Mouse (Mus musculus): ENCODE measurements around the gene Tgfa.

The Tgfa gene

DNA sequence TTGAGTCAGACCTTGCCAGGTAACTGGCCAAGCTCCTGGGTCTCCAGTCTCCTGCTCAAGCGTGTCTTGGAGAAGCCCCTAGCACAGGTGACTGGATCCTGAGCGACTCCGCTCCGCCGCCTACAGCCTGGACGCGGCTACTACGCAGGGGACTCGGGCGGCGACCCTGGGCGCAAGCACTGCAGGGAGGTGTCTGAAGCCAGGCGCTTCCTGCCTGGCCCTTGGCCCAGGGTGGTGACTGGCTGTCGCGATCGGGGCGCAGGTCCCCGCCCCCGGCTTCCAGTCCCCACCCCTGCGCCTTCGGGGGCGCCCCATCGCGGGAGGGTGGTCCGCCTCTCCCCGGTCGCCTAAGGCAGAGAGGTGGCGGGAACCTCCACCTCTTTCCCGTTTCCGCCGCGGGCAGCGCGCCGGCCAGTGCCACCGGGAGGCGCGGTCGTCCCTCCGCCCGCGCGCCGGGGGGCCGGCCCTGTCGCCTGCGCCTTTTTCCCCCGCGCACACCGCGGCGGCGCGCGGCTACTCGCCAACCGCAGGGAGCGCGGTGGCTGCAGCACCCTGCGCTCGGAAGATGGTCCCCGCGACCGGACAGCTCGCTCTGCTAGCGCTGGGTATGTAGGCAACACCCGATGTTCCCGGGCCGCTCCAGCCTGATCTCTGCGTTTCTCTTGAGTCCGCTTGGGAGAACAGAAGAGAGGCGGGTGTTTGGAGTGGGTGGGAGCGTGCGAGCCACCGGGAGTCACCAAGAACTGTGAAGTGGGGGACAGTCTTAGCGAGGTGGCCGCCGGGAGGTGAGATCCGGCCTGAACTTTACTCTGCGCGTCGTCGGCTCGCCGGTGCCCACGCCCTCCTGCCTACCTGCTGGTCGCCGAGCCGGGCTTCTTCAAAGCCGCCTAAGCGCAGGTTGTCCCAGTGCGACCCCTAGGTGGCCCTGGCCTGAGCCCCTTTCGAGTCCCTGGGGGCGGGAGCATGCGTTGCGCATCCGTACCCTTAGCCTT, at the start of gene Tgfa:
Gene Tgfa, plus strand, starts transcription at position 283 of the 992 bp plus-strand sequence.
- DNase-seq (ENCODE audit: low read depth, low spot score): peak; percentile 83

DNA sequence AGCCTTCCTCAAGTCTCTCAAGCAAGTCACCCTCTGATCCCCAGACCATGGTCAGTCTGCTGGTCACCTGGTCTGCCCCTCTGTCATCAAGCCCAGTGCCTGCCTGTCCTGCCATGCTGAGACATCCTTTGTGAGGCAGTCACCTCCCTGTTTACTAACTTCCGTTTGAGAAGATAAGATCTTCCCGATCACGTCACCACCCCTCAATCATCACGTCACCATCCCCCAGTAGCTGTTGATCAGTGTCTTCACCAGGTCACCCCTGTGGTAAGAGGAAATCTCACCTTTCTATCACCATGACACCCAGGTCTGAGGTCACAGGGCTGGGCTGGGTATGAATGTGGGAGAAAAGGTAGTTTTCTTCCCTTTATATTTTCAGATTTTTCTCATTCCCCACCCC, 46.5 kb upstream of the Tgfa start:
- DNase-seq (ENCODE audit: low read depth, low spot score): no peak

DNA sequence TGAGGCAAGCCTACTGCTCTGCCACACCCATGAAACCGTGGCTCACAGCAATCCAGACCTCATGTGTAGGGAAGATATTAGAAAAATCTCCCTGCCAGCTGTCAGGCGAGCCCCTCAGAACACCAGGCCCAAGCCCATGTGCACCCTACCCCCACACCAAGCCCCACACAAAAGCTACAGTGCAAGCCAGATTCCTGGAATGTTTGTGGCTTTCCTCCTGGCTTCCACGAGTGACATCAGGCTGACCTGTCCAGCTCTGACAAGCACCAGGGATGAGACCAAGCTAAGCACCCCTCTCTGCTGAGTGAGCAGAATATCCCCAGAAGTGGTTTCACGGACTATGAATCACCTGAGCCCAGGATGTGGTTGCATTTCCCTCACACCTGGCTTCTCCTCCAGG, 46.0 kb upstream of the Tgfa start:
- DNase-seq (ENCODE audit: low read depth, low spot score): no peak

DNA sequence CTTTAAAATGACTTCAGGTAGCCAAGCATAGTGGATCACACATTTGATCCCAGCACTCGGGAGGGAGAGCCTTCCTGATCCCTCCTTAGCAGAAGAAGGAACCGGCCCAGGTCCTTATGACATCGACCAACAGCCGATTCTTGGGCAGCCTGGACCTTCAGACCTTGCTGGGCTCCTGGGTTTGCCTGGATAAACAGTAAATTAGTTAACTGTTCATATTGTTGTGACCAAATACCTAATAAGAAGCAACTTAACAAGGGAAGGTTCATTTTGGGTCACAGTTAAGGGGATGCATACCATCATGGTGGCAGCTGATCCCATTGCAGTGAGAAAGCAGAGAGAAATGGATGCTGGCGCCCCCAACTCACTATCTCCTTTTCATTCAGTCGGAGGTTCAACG, 42.3 kb upstream of the Tgfa start:
- DNase-seq (ENCODE audit: low read depth, low spot score): no peak

DNA sequence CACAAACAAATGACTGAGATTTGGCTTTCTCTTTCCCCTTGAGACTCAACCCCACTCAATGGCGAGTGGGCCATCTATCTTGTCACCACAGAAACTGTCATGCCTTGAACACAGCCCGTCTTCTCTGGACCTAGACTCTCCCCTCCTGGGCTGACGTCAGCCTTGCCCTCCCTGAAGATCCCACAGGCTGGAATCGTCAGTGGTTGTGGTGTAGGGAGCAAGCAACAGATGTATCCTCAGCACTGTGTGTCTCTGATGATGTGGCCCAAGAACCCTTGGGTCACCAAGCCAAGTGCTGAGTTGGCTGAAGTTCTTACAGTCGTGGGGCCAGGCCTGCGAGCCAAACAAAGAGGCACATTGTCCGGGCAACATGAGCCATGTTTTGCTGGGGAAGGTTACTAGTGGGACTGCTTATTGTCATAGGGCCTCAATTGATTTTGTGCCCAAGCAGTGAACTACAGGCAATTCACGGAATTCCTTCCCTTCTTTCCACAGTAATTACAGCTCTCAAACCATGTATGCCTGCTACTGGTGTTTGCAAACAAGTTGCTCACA, 41.5 kb upstream of the Tgfa start:
- no peak for DNase-seq (ENCODE audit: low read depth, low spot score)

DNA sequence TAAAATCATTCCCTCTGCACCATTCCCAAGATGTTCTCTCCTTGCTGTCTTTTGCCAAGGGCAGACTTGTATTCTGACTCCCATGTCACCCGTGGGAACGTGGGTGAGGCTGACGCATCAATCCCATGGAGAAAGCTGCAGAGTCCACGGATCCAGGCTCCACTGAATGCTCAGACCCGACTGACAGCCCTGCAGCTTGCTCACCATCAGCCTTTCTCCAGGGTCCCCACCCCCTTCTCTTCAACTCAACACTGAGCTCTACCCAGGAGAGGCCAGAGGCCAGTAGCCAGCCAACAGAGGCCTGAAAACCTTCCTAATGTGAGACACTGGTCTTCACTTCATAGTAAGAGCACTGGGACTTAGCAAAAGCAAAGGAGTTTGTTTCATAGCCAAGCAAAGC, 41.0 kb upstream of the Tgfa start:
- no peak for DNase-seq (ENCODE audit: low read depth, low spot score)

DNA sequence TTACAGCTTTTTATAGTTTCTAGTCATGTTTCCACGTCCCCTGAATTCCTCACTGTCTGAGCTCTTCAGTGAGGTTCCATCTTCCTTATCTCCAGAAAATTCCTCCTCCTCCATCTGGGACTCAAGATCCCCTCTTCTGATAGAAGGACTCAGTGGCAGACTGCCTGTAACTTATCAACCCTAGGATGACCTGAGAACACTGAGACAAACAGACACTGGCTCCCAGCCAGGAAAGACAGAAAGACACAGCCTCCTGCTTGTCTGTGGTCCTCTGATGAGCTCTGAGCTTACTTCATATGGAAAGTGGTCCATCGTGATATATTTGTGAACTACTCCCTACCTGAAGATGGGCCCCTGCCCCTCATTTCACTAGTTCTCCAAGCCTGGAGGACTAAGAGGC, 40.5 kb upstream of the Tgfa start:
- DNase-seq (ENCODE audit: low read depth, low spot score): no peak

DNA sequence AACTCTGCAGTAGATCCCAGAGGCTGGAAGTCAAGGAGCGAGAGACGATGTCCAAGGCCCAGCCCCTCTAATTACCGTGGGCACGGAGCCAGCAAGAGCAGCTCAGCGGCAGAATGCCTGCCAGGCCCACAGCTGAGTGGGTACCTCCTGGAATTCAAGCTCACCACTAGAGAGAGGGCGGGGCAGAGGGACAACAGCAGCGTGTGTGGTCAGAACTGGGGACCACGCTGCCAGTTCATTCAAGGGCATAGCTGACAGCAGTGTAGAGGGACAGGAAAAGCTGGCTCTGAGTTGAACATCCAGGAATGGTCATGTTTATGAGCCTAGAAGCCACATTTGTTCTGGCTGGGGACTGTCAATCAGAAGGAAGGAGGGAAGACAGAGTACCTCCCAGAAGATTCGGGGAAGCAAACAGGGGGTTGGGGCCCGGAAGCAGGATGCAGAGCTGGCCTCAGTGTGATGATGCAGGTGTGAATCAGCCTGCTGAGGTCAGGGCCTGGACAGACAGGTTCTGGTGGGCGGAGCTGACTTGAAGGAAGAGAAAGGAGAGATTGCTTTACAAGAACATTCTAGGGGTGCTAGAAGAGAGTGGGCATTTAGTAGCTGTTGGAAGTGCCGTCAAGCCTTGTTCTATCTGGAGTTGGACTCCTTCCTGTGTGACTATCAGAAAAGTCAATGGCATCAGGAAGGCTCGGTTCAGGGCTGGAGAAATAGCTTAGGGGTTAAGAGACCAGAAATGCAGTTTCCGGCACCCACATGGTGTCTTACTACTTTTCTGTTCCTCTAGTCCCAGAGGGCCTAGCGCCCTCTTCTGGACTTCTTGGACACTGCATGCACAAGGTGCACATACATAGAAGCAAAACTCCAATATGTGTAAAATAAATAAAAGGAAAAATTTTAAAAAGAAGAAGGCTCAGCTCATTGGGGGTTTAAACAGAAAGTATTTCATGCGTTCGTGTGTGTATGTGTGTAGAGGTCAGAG, 37.5 kb upstream of the Tgfa start:
- DNase-seq (ENCODE audit: low read depth, low spot score): peak; percentile 70

DNA sequence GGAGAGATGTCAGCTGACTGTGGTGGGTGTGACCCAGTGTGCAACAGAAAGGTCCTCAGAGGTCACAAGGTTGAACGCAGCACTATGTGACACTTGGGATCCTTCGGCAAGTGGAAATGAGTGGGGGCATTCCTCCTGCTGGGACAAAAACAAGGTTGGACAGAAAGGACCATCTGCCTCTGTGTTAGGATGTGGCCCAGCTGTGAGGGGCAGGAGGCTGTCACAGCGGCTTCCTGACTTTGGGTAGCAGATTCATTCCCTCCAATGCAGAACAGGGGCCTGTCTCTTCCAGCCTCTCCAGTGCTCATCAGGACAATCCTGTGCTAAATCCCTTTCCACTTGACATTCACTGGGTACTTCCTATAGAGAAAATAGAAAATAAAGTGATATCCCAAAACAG, 34.1 kb upstream of the Tgfa start:
- peak; percentile 9 for DNase-seq (ENCODE audit: low read depth, low spot score)

DNA sequence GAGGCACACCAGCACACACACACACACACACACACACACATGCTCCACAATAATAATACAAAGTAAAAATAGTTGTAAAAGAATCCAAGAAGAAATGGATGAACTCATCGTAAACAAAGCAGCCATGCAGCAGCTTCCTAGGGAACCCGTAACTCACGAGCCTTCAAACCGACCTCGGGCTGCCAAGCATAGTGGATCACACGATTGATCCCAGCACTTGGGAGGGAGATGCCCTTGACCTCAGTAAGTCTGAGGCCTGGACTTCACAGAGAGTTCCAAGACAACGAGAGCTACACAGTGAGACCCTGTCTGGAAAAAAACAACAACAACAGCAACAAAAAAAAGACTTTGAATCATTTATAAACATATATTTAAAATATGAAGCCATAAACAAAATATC, 33.4 kb upstream of the Tgfa start:
- DNase-seq (ENCODE audit: low read depth, low spot score): no peak

DNA sequence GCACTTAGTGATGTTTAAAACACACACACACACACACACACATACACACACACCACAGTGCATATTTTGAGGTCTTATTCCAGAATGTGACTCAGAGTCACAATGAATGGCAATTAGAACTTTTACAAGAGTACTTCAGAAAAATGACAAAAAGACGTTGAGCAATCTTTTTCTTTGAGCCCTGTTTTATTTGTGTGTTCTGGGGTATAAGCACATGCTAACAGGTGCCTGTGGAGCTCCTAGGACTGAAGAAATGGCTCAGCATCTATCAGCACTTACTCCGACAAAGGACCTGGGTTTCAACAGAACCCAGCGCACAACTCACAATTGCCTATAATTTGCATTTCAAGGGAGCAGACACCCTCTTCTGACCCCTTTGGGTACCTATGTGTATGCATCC, 31.0 kb upstream of the Tgfa start:
- no peak for DNase-seq (ENCODE audit: low read depth, low spot score)

DNA sequence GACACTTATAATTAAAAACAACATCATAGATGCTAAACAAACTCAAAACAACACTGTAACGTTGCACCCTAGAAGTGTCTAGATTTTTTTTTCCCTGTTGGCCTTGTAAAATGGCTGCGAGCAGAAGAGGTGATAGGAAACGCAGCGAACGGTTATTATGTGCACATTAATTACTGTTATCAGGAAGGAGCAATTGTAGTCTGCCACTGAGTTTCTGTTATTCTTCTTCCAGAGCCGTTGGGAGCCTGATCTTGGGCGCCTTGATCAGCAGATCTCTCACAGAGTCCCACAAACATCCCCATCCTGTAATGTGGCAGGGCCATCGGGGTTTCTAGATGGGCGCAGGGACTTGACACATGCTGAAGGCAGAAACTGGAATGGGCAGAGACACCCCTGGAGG, 28.6 kb upstream of the Tgfa start:
- DNase-seq (ENCODE audit: low read depth, low spot score): no peak

DNA sequence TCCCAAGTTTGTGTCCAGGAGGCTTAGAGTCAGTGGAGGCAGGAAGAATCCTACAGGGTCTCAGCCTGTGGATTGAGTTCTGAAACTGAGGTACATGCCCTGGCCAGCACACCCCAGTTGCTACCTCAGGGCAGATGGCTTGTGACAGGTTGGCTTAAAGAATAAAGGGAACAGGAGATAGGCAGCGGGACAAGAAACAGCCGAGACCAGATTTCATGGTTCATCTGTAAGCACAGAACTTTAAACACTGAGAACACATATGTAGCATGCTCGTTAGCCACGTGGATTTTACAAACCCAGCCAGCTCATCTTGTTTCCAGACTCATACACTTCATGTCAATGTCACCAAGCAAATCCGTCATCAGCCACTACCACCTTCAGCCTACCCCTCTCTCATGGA, 27.2 kb upstream of the Tgfa start:
- no peak for DNase-seq (ENCODE audit: low read depth, low spot score)

DNA sequence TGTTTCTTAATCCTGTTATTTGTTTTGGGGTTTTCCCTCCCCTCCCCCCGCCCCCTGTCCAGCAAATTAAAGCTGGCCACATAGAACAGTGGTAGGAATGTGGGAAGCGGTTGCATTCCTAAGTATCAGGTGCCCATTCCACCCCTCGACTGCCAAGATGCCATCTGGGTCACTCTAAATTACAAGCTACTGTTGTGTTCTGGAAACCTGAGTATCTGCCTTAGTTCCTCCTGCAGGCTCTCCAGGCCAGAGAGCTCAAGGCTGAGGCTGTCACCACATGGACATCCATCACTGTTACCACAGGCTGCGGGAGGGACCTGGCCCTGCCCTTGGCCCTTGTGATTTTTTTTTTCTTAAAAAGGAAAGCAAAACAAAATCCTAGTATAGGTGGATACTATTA, 25.9 kb upstream of the Tgfa start:
- no peak for DNase-seq (ENCODE audit: low read depth, low spot score)

DNA sequence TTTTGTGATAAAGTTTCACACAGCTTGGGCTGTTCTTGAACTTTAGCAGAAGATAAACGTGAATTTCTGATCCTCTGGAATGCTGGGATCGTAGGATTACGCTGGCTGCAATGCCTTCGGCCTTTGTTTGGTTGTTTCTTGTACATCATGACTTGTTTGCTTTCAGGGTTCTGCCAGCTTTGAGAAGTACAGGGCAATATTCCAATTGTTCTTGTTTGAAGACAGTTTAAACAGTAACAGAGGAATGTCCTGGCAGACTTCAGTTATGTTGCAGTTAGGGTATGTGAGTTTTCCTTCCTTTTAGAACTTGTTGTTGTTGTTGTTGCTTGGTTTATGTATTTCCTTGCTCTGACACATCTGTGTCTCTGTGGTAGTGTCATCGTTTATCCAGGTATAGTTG, 18.8 kb upstream of the Tgfa start:
- no peak for DNase-seq (ENCODE audit: low read depth, low spot score)

DNA sequence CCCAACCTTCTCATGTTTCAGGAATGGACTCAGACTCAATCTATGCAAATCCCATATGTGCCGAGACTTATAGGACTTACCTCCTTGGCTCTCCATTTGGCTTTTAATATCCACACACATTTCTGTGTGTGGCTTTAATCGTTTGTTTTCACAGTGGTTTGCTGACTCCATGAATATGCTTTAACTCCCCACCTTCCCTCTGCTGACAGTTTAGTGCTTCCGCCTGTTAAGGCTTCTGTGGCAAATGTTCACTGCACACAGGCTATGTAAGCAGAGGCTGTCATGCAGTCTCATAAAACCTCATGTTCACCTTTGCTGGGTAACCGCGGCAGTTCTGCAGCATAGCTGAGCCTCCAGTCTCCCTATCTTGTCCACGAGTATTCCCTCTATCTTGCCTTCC, 18.3 kb upstream of the Tgfa start:
- DNase-seq (ENCODE audit: low read depth, low spot score): no peak

DNA sequence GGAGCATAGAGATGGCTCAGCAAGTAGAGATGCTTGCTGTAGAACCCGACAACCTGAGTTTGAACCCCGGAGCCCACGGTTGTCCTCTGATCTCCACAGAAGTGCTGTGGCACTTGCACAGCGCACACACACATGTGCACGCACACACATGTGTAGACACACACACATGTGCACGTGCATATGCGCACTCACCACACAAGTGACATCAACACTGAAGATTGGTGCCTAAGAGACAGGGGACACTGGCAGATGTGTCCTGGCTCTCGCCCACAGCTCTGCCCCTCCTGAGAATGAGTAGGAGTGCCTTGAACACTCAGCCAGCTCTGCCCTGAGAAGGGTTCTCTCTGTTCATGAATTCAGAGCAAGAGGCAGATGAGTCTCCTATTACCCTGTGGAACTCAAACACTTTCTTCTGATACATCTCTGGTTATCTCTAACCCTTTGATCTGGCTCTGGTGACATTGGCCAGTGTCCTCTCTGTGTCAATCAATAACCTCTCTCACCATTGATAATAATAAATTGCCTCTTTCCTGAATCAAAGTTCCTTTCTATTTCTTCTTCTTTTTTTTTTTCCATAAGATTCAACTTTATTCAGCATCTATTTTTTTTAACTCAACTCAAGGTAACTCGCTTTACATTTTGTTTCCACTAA, 17.6 kb upstream of the Tgfa start:
- no peak for DNase-seq (ENCODE audit: low read depth, low spot score)

DNA sequence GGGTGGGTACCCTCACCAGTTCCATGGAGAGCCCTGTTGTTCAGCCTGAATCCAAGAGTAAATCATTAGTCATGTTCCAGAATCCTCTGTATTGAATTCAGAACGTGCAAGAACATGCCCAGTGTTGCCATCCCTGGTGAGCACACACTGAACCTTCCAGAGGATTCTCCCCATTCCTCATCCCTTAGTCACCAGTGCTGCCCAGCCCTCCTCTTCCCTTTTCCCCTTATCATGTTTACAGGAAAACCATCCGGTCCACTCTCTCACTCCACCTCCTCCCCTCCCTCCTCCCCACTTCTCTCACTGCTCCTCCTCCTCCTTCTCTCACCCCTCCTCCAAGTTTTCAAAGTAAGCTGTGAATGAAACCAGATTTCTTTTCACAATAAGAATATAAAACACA, 14.4 kb upstream of the Tgfa start:
- no peak for DNase-seq (ENCODE audit: low read depth, low spot score)

DNA sequence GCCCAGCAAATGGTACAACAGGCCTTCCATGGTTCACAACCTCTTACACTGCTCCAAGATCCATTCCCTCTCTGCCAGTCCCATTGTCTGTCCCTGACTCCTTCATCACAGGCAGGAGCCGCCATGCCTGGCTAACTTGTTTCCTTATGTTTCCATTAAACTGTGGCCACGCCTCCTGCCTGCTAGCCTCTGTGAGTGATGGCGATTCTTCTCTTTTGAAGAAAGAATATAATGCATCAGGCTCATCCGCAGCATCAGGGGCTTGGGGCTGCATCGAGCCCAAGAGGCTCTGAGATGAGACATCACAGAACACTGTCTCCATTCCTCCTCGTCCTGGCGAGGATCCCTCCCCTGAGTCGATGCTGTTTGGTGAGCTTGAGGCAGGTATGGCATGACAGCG, 13.0 kb upstream of the Tgfa start:
- DNase-seq (ENCODE audit: low read depth, low spot score): no peak

DNA sequence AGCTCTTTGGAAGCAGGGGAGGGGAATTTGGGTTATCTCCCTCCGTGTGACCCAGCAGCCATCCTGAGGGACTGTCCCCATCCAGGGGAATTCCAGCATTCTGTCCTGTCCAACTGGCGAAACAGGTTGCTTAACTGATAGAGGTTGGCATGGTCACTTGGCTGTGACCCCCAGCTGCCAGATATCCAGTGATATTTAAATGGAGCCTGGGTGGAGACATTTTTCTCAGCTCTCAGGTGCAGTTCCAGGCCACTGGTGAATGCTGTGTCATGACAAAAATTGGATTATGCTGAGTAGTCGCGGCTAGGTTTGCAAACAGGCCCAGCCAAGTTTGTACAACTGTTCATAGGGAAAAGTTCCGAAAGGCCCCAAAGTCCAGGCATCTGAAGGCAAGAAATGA, 12.4 kb upstream of the Tgfa start:
- no peak for DNase-seq (ENCODE audit: low read depth, low spot score)

DNA sequence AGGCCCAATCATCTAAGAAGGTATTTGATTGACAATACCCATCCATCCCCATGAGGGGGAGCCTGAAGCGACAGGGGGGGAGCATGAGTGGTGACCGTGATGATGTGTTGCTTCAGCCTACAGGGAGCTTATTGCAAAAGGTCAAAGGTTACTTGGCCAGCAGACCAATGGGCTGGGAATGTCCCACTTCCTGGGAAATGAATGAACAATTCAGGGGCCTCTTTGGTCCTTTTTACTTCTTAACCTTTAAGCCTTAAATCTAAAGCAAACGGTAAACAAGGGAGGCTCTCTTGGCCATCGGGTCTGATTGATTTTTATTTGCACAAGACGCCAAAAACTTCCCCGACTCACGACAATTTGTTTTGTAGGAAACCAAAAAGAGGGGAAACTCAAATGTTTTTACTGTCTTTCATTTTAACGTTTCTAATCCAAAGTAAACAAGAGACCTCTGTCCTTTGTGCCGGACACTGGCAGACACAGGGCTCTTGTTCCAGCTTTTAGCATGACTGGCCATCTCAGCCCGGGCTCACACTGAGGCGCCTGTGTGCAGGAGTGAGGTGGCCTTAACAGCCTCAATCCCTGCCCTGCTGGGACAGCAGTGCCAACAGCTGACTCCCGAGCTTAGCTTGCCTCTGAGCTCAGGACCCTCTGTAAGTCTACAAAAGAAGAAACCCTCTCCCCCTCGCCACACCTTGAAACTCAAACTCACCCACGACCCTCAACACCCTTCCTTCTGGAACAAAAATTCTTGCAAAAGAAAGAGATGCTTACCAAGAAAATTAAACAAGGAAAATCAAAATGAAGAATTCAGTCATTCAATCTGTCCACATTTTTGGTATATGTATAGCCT, 8.7 kb upstream of the Tgfa start:
- no peak for DNase-seq (ENCODE audit: low read depth, low spot score)

All from ZHBTc4 (cell line).